Mouse (Mus musculus) heart, embryonic 15.5 days (tissue): ENCODE results near the gene Tmem30b. TPM values are rescaled to one million over a fixed set of nuclear protein-coding genes. Genes with fewer than 3 reads are reported as not detected.
"Not testable (repeated sequence)": the region's sequence is repeated elsewhere in the genome, so short reads cannot be mapped to it uniquely, and the experiment has no call there.

Experiments used
- ATAC-seq: fragments of 200-750 bp; cut with Nextera tagmentation; replicated peaks from 2 replicates; pipeline ENCODE4 v1.8.0; 2017; ENCODE audit warnings: low read depth, moderate TSS enrichment; ENCODE audit not compliant: insufficient number of reproducible peaks, insufficient read depth, low FRiP score
- H3K27ac ChIP-seq: fragments of 300-500 bp; sonication (generic); 2 replicates; pipeline ENCODE4 v1.5.1; 2015; ENCODE audit warnings: mild to moderate bottlenecking, inconsistent platforms
- H3K27me3 ChIP-seq: fragments of 300-500 bp; sonication (generic); 2 replicates; pipeline ENCODE4 v1.6.1; 2015; ENCODE audit warnings: inconsistent platforms
- H3K36me3 ChIP-seq: fragments of 300-500 bp; sonication (generic); 2 replicates; pipeline ENCODE4 v1.6.1; 2015; ENCODE audit warnings: mild to moderate bottlenecking, inconsistent platforms
- H3K4me1 ChIP-seq: fragments of 300-500 bp; sonication (generic); replicated peaks from 2 replicates; pipeline ENCODE4 v1.6.1; 2015; ENCODE audit warnings: inconsistent platforms
- H3K4me2 ChIP-seq: fragments of 300-500 bp; sonication (generic); 2 replicates; pipeline ENCODE4 v1.6.1; 2015; ENCODE audit warnings: inconsistent platforms, mild to moderate bottlenecking, moderate library complexity
- H3K4me3 ChIP-seq: fragments of 300-500 bp; sonication (generic); 2 replicates; pipeline ENCODE4 v1.5.1; 2015; ENCODE audit warnings: mild to moderate bottlenecking, inconsistent platforms
- H3K9ac ChIP-seq: fragments of 300-500 bp; sonication (generic); 2 replicates; pipeline ENCODE4 v1.6.1; 2015; ENCODE audit warnings: mild to moderate bottlenecking, inconsistent platforms
- H3K9me3 ChIP-seq: fragments of 300-500 bp; sonication (generic); replicated peaks from 2 replicates; pipeline ENCODE4 v1.6.1; 2016; ENCODE audit warnings: inconsistent platforms
- WGBS: fragments of 180-500 bp; shearing (Covaris S2); methylation state at CpG from one replicate; pipeline ENCODE4 v1.1.7; 2015; ENCODE audit warnings: mixed read lengths; 5-methylcytosine and 5-hydroxymethylcytosine counted together
- polyA plus RNA-seq: library from polyadenylated mRNA; unstranded; fragments of >200 nt; fragmentation: Nextera tagmentation; extraction: Ambion mirVana; gene quantifications from 2 replicates; pipeline ENCODE4 v1.2.1, GENCODE M21; 2015

The Tmem30b gene
- polyA plus RNA-seq, 1 experiment from 2014 or later: 0.52 TPM

DNA sequence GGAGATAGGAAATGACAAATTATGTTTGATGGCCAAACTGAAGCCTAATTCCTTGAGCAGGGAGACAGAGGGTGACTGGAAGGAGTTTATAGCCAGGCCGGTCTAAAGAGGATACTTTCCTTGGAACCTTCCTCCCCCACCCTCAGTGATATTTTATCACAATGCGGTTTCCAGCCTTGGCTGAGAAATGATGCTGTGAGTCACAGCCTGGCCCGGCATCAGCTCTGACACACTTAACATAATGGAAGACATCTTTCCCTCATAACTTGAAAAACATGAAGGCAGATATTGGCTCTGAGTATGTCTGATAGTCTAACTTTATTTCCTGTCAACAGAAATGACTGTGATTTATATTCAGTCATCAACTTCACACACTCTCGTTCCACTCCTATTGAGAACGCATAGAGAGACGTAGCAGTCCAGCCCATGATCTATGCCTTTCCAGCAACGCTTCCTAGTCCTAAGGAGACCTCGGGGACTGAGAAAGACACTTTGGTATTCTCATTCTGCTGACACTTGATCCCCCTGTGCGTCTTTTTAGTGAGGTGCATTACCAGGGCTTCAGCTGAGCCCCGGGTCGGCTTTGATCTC, 14.2 kb downstream of the Tmem30b start:
- peaks cover 15% of the 10 kb centered on the region; the same call in 1 of the 2 replicates for H3K27me3 ChIP-seq
- H3K27ac ChIP-seq: no peak overlapping the region
- ATAC-seq: 0 out of 2 replicates have a peak, but pooled peaks have one; percentile 10
- H3K4me2 ChIP-seq: no peak overlapping the region
- H3K36me3 ChIP-seq: no peaks in the 10 kb centered on the region
- no peaks in the 10 kb centered on the region for H3K4me1 ChIP-seq
- H3K4me3 ChIP-seq: no peak overlapping the region
- no peak overlapping the region for H3K9ac ChIP-seq
- no peaks in the 10 kb centered on the region for H3K9me3 ChIP-seq
- WGBS: 52% methylated on average over 11 of the region's 11 CpGs

DNA sequence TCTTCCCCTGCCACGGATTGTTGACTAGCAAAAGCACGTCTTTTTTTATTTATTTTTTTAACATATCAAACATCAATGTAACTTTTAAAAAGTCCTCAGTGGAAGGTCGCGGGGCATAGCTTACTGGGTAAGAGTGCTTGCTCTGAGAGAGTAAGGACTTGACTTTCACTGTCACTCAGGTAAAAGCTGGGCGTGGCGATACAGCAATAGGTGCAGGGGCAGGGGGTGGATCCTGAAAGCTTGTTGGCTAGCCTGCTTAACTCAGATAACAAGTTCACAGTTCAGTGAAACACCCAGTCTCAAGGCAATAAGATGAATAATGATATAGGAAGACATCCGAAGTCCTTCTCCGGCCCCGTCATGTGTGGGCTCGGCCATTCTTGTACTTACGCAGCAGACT, 16.6 kb downstream of the Tmem30b start:
- Histone ChIP-seq H3K4me3 (no peak overlapping the region), H3K4me1 (no peaks in the 10 kb centered on the region), H3K27me3 (peaks cover 20% of the 10 kb centered on the region), H3K27ac (no peak overlapping the region), H3K9me3 (no peaks in the 10 kb centered on the region), H3K9ac (no peak overlapping the region), H3K36me3 (no peaks in the 10 kb centered on the region), H3K4me2 (no peak overlapping the region)
- WGBS: 73% methylated on average over 11 of the region's 11 CpGs
- ATAC-seq: no peak

DNA sequence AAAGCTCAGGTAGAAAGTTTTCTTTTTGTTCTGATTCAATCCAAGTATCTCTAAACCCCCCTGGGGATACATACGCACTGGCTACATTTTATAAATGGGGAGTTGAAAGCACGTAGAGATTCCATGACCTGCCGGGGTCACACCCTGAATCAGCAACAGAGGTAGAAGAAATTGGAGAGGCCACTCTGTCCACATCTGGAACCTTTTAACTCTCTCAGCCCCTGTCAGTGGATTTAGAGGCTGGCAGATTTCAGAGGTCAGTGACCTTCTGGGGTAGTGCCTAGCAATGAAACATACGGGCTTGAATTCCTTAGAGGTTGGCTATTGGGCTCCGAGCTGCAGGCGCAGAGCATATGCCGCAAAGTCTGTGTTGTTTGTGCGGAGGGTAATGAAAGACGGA, 17.1 kb downstream of the Tmem30b start:
- Histone ChIP-seq H3K36me3 (no peaks in the 10 kb centered on the region), H3K4me2 (no peak overlapping the region), H3K9me3 (no peaks in the 10 kb centered on the region), H3K27me3 (peaks cover 20% of the 10 kb centered on the region), H3K9ac (no peak overlapping the region), H3K4me3 (no peak overlapping the region), H3K4me1 (no peaks in the 10 kb centered on the region), H3K27ac (no peak overlapping the region)
- no peak for ATAC-seq
- WGBS: 54% methylated on average over 9 of the region's 9 CpGs

DNA sequence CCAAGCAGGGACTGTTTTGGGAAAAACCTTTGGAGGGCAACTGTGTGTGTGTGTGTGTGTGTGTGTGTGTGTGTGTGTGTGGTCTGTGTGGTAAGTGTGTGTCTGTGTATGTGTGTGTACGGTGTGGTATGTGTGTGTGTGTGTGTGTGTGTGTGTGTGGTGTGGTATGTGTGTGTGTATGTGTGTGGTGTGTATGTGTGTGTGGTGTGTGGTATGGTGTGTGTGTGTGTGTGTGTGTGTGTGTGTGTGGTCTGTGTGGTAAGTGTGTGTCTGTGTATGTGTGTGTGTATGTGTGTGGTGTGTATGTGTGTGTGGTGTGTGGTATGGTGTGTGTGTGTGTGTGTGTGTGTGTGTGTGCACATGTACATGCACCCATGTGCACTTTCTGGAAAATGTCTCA, 18.1 kb downstream of the Tmem30b start:
- not testable (repeated sequence) for H3K27ac ChIP-seq, H3K4me3 ChIP-seq, H3K9me3 ChIP-seq, H3K9ac ChIP-seq, H3K4me2 ChIP-seq, H3K4me1 ChIP-seq, H3K36me3 ChIP-seq, ATAC-seq
- H3K27me3 ChIP-seq: peaks cover 18% of the 10 kb centered on the region
- WGBS: 69% methylated on average over 1 of the region's 1 CpGs

DNA sequence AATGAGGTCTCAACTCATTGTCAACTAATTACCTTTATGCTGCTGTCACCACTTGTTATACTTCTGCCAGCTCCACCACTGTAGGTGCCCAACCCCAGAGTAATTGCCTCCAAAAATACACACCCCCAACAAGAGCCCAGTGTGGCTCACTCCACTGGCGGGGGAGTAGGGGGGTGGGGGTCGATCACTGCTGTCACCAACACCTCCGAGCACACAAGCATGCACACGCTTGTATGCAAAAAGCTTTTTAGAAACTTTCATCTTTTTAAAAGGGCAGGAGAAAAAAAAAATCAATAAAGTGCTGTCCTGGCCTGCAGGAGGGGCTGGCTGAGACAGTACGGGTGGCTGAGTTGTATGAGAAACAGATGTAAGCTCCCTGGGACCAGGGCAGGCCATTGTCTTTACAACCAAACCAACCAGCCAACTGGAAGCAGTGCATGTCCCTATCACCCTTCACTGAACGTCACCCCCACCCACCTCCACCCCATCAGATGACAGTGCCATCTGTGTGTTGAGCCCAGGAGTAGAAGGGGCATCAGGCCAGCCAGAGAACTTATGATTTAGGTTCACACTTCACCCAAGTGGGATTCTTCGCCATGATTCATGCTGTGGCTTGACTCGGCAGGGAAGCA, 20.8 kb downstream of the Tmem30b start:
- Histone ChIP-seq H3K9ac (no peak overlapping the region), H3K4me1 (no peaks in the 10 kb centered on the region), H3K27ac (no peak overlapping the region), H3K4me3 (no peak overlapping the region), H3K9me3 (no peaks in the 10 kb centered on the region), H3K36me3 (no peaks in the 10 kb centered on the region), H3K27me3 (peaks cover 15% of the 10 kb centered on the region), H3K4me2 (no peak overlapping the region)
- 71% methylated on average over 8 of the region's 8 CpGs for WGBS
- ATAC-seq: no peak

DNA sequence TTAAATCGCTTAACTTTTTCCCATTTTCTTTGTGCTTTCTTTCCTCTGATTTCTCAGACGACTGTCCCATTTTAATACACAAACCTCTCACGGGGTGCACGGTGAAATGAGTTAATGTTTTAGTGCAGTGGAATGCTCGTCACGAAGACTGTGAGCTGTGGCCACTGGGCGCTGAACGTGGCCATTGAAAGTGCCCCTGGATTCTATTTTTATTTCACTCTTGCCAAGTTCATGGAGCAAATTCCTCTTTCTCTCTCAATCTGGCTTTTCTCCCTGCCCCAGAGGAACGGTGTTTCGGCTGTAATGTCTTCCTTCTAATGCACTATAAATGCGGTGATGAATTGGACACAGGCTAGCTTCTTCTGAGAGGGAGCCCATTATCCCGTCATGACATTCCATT, 23.1 kb downstream of the Tmem30b start:
- WGBS: 60% methylated on average over 12 of the region's 12 CpGs
- no peaks in the 10 kb centered on the region for H3K36me3 ChIP-seq
- H3K9me3 ChIP-seq: no peaks in the 10 kb centered on the region
- H3K4me1 ChIP-seq: peaks cover under 1% of the 10 kb centered on the region
- H3K9ac ChIP-seq: no peak overlapping the region
- H3K4me2 ChIP-seq: no peak overlapping the region
- no peak for ATAC-seq
- H3K4me3 ChIP-seq: no peak overlapping the region
- H3K27me3 ChIP-seq: peaks cover 7% of the 10 kb centered on the region
- H3K27ac ChIP-seq: no peak overlapping the region

DNA sequence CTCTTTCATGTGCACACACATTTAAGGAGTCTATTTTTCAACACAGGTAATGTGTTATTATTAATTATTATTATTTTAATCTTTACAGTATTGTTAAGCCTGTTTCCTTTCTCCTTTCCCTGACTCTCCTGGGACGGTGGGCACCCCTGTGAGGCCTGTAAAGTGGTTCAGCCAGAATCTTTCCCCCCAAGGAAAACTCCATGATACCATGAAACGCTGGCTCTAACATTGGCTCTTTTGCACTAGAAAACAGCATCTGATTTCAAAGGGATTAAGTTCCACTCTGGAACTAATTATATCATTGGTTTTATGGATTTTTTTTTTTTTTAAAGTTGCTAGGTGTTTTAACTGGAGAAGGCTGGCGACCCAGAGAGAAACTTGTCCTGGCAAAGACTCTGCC, 24.2 kb downstream of the Tmem30b start:
- peaks cover 4% of the 10 kb centered on the region for H3K27me3 ChIP-seq
- no peak overlapping the region for H3K4me2 ChIP-seq
- H3K4me1 ChIP-seq: peaks cover 5% of the 10 kb centered on the region
- 76% methylated on average over 3 of the region's 3 CpGs for WGBS
- H3K9ac ChIP-seq: no peak overlapping the region
- H3K9me3 ChIP-seq: no peaks in the 10 kb centered on the region
- H3K27ac ChIP-seq: no peak overlapping the region
- ATAC-seq: no peak
- H3K4me3 ChIP-seq: no peak overlapping the region
- H3K36me3 ChIP-seq: no peaks in the 10 kb centered on the region

DNA sequence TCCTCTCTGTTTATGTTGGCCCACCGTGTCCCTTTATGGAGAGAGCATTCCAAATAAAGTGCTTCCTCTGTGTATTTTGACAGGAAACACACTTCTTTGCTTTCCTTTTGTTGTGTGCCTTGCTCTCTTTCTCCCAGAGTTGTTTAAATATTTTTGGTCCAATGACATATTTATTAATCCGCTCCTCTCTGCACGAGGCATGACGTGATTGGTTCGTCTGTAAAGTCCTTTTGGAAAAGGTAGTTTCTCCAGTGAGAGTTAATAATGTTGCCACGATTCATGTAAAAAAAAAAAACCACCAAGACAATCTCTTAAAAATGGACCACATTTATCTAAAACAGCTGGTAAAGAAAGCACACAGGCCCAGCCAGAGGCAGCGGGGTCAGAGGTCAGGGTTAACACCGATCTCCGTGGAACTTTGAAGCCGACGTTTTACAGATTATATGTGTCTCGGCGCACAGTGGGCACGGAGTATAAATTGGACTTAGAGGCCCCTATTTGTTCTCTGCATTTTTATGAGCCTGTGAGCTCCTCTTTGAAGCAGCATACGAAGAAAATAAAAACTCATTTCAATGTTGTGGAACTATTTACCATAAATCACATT, 24.9 kb downstream of the Tmem30b start:
- ATAC-seq: no peak

DNA sequence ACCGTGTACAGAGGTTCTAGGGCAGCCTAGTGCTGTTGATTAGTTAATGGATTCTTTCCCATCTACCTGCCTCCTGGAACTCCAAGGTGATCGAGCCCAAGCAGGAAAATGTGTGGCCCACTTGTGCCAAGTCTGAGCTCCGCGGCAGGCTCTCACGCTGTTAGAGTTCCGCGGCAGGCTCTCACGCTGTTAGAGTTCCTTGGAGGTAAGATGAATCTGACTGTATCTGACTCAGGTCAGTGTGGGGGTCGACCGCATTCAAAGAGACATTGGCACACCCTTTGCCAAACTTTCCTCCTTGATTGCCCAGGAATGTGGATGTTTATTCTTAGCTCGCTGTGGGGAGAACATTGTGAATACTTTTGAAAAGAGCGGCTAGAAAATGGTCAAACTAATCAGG, 28.4 kb downstream of the Tmem30b start:
- Histone ChIP-seq H3K9me3 (no peaks in the 10 kb centered on the region), H3K27me3 (no peaks in the 10 kb centered on the region), H3K4me3 (no peak overlapping the region), H3K27ac (no peak overlapping the region), H3K4me2 (peak overlapping the region; percentile 23), H3K4me1 (peaks cover 5% of the 10 kb centered on the region), H3K36me3 (no peaks in the 10 kb centered on the region), H3K9ac (no peak overlapping the region)
- 50% methylated on average over 12 of the region's 12 CpGs for WGBS
- no peak; the same call in 1 of the 2 replicates for ATAC-seq

More for the DNA sequence above, 24.9 kb downstream of the Tmem30b start:
- Histone ChIP-seq H3K27ac (no peak overlapping the region), H3K4me1 (peaks cover 5% of the 10 kb centered on the region), H3K4me3 (no peak overlapping the region), H3K27me3 (peaks cover under 1% of the 10 kb centered on the region; the same call in 1 of the 2 replicates), H3K4me2 (no peak overlapping the region), H3K9ac (no peak overlapping the region), H3K9me3 (no peaks in the 10 kb centered on the region), H3K36me3 (no peaks in the 10 kb centered on the region)
- 54% methylated on average over 15 of the region's 15 CpGs for WGBS

DNA sequence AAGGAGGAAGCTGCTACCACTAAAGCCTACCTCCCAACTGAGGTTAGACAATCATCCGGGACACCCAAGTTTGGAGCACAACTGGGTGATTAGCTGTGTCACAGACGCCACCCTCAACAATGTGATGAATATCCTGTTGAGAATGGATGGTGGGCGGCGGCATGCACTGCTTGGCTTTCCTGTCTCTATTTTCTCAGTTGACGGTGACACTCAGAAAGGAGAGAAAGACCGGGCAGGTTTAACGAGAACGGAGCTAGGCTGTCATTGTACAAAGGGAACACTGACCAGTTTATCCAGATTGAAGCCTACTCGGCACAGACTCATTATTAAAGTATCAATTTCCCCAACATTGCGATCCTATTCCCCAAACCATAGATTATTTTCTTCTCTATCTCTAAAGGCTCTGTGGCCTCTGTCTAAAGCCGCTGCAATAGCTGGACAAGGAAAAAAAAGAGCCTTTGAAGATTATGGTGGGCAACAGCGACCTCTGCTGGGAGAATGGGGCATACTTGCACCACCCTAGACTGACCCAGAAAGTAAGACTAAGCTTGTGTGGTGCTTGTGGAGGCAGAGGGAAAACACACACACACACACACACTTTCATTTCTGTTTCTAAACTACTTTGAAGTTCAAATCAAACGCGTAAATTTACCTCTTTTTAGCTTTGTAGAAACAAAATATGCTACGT, 29.0 kb downstream of the Tmem30b start:
- peaks cover 5% of the 10 kb centered on the region for H3K4me1 ChIP-seq
- no peak overlapping the region for H3K9ac ChIP-seq
- H3K27ac ChIP-seq: no peak overlapping the region
- H3K4me3 ChIP-seq: no peak overlapping the region
- no peaks in the 10 kb centered on the region for H3K9me3 ChIP-seq
- 34% methylated on average over 15 of the region's 15 CpGs for WGBS
- peak; percentile 67 for ATAC-seq
- no peaks in the 10 kb centered on the region for H3K36me3 ChIP-seq
- peak overlapping the region; percentile 26 for H3K4me2 ChIP-seq
- no peaks in the 10 kb centered on the region for H3K27me3 ChIP-seq

DNA sequence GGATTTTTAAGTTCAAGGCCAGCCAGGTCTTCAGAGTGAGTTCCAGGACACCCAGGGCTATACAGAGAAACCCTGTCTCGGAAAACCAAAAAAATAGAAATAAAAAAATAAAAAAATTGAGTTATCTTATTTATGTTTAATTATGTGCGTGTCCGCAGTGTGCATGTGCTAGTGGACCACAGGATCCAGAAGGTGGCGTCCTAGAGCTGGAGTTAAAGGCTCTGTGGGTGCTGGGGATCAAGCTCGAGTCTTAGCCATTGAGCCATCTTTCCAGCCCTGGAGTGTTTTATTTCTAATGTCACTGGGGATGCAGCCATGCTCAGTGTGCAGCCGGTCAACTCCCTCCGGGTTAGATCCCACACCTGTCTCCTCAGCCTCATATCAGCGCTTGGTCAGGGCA, 29.7 kb downstream of the Tmem30b start:
- WGBS: 88% methylated on average over 8 of the region's 8 CpGs
- H3K27me3 ChIP-seq: no peaks in the 10 kb centered on the region
- H3K4me3 ChIP-seq: no peak overlapping the region
- H3K36me3 ChIP-seq: no peaks in the 10 kb centered on the region
- no peaks in the 10 kb centered on the region for H3K9me3 ChIP-seq
- H3K4me1 ChIP-seq: peaks cover 5% of the 10 kb centered on the region
- no peak overlapping the region for H3K27ac ChIP-seq
- no peak overlapping the region for H3K4me2 ChIP-seq
- ATAC-seq: no peak
- no peak overlapping the region for H3K9ac ChIP-seq
